Mouse (Mus musculus) kidney, adult 18-20 months (tissue): ENCODE results near the gene Wnk4.

Experiments used
- DNase-seq: peaks from one replicate; pipeline ENCODE4 v3.0.0; 2021

Wnk4 gene

DNA sequence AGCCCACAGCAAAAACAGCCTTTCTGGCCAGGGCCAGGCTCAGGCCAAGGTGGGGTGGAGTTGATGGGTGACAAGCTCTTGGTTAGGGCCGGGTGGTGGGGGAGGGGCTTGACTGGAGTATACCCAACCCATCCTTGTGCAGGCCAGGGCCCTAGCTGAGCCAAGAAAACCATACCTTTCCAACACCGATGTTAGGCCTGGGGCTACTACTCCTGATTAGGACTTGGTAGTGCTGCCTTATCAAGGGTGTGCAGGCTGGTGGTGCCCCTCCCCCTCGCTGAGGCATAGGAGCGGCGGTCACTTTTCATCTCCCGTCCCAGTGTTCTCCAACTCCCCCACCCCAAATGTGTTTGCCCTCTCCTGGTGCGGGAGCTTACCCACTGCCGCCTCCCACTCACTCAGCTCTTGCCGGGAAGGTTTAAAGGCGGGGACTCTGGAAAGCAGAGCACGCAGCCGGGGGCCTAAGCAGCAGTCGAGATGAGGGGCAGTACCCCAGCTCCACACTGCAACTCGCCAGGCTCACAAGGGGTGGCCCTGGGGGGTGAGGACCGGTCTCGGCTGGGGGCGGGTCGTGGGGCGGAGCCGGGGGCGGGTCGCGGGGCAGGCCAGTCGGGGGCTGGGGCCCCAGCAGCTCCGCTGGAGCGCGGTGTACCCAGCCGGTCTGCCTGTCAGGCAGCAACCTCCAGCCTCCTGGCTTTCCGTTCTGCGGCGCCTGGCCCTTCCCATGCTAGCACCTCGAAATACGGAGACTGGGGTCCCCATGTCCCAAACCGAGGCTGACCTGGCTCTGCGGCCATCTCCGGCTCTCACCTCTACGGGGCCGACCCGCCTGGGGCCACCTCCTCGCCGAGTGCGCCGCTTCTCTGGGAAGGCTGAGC is at the start of gene Wnk4:
Gene Wnk4, plus strand, starts transcription at position 620 of the 878 bp plus-strand sequence.
- DNase-seq, result peak; percentile 84

GRCm38 (mm10) chr11:101211970-101212369 is 48.4 kb upstream of the Wnk4 start:
- DNase-seq, result peak; percentile 35

DNA sequence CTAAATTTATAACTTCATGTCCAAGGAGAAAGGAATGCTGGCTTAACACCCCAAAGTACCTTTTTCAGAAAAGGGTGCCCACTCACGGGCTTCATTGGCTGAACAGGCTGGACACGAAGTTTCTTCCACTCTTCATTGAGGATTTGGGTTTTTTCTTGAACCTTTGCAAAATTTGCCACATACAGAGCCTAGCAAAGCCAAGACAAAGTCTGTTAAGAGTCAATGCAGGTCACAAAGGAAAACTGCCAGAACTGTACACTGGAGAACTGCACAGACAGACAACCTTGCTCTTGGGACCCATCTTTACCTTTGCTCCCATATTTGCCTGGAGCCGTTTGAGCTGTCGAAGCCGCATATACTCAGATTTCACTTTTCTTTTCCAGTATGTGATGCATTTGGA is 43.4 kb upstream of the Wnk4 start:
- DNase-seq, result peak; percentile 27

GRCm38 (mm10) chr11:101218436-101219055 is 41.8 kb upstream of the Wnk4 start:
- peak; percentile 47 for DNase-seq

- no peak for DNase-seq
Measured at GRCm38 (mm10) chr11:101220853-101221252, 39.5 kb upstream of the Wnk4 start.

DNA sequence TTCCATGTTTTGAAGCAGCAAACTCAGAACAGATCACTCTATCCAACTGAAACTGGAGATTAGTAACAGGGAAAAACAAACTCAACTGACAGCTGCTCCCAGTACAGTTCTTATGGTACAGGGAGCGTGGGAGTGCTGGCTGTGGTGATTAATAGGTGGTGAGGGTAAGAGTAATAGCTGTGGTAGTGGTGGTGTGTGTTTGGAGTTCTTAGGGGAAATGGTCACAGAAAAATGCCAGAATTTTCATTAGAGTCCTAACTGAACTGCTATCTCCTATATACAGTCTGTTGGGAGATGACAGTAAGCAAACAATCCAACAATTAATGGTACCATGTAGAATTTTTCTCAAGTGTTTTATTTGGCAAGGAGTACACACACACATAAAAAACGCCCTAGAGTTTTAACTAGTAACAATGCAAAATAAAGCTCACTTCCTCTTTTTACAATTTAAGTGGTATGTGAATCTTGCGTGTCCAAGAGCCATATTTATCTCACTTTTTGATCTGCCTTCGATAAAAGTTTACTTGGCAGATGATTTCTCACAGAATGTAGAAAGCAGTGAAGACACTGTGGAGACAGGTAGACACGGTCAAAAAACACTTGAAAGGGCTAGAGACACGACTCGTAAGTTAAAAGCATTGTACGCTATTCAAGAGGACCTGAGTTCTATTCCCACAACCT is 38.9 kb upstream of the Wnk4 start:
- DNase-seq, result no peak

DNA sequence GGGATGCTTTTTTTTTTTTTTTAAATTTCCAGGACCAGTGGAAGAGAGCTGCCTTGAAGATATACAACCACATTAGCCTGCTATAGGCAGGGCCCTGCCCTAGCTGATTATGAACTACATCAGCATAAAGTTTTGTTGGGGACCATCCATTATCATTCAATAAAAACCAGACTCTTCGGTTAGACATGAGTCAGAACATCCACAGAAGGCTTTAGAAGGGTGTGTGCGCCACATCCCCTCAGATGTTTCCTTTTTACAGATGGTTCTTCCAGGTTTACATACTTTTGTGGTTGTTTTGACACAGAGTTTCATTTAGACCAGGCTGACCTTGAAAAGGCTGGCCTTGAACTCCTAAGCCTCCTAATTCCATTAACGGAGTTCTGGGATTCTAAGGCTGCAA is 36.0 kb upstream of the Wnk4 start:
- no peak for DNase-seq

DNA sequence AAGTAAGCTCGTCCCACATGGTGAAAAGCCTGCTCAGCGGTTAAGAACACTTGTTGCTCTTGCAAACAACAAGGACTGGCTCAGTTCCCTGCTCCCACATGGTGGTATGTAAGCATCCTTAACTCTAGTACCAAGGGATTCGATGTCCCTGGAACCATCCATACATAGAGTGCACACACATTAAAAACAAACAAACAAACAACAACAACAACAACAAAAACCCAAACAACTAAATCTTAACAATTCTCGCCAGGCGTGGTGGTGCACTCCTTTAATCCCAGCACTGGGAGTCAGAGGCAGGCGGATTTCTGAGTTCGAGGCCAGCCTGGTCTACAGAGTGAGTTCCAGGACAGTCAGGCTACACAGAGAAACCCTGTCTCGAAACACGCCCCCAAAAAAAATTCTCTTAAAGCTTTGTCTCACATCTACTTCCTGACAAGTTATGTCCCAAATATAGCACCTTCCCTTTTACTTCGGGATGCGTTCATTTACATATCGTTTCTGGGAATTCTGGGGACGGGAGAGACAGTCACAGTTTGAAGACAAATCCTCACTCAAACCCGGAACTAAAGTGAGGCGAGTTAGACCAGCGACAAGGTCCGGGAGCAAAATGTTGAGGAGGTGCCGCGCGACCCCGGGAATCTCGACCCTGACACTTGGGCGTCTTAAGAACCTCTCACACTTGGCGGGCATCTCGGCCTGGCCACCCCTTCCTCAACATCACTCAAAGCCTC is 34.9 kb upstream of the Wnk4 start:
- DNase-seq, result no peak

GRCm38 (mm10) chr11:101226065-101226701 is 34.2 kb upstream of the Wnk4 start, which contains the start of gene Ezh1:
Ezh1 (minus strand) TSS chr11:101226463.
- DNase-seq, result peak; percentile 98

- no peak for DNase-seq
Measured at GRCm38 (mm10) chr11:101229361-101229900, 30.9 kb upstream of the Wnk4 start.

- DNase-seq, result no peak
Measured at GRCm38 (mm10) chr11:101230061-101230511, 30.3 kb upstream of the Wnk4 start.

GRCm38 (mm10) chr11:101230526-101230925 is 29.8 kb upstream of the Wnk4 start:
- DNase-seq, result peak; percentile 28

- peak; percentile 73 for DNase-seq
Measured at GRCm38 (mm10) chr11:101230991-101231871, 29.1 kb upstream of the Wnk4 start.

GRCm38 (mm10) chr11:101232010-101232839 is 28.1 kb upstream of the Wnk4 start:
- peak; percentile 63 for DNase-seq

- DNase-seq, result no peak
Measured at GRCm38 (mm10) chr11:101233240-101233639, 27.1 kb upstream of the Wnk4 start.

DNA sequence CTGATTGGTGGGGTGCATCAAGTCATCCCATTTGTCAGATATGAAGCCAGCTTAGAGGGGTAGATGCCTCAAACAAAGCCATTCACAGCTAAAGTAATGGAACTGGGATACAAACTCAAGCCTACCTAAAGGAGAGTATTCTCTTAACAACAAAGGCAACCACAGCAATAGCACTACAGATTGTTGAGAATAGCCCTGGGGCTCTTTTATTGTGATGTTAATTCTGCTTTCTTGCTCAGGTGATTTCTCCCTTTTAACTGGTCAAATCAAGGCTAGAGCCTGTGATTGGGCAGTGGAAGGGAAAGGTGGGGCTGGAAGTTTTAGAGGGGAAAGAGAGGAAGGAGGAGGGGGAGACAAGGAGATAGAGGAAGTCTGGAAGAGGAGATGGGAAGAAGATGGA is 26.2 kb upstream of the Wnk4 start:
- DNase-seq, result no peak

GRCm38 (mm10) chr11:101235429-101235828 is 24.9 kb upstream of the Wnk4 start:
- no peak for DNase-seq

- no peak for DNase-seq
Measured at GRCm38 (mm10) chr11:101236782-101237181, 23.6 kb upstream of the Wnk4 start.

- DNase-seq, result no peak
Measured at GRCm38 (mm10) chr11:101238071-101238647, 22.2 kb upstream of the Wnk4 start.

DNA sequence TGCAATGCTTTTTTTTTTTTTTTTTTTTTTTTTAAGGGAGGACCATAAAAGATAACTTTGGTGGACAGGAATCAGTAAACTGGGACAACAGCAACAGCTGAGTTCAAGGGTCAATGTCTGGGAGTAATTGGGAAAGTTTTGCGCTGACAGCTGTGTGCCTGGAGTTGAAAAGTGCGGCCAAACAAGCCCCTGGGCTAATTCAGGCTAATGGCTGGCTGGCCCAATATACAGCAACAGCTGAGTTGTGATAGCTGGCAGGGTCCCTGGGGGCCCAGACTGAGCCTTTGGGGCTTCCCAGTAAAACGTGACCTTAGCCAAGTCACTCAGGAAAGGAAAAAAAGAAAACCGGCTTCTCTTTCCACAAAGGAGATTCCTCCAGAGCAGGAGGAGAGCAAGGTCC is 15.3 kb upstream of the Wnk4 start:
- DNase-seq, result peak; percentile 32
